Mouse (Mus musculus) cerebellum, adult 11-12 months (tissue): ENCODE results near the gene Adm2.

Experiments
- DNase-seq: peaks from one replicate; pipeline ENCODE4 v3.0.0; 2022

The Adm2 gene

GRCm38 (mm10) chr15:89358784-89359183, 36.3 kb downstream of the Adm2 start:
- no peak for DNase-seq

- peak; percentile 27 for DNase-seq
Measured at GRCm38 (mm10) chr15:89363051-89363450, 40.5 kb downstream of the Adm2 start.

- peak; percentile 94 for DNase-seq
Measured at GRCm38 (mm10) chr15:89365141-89365551, 42.6 kb downstream of the Adm2 start.

- no peak for DNase-seq
Measured at GRCm38 (mm10) chr15:89372068-89372467, 49.5 kb downstream of the Adm2 start.

GRCm38 (mm10) chr15:89372536-89372935, 50.0 kb downstream of the Adm2 start:
- no peak for DNase-seq

- peak; percentile 85 for DNase-seq
Measured at GRCm38 (mm10) chr15:89373027-89373761, 50.7 kb downstream of the Adm2 start.

- DNase-seq = peak; percentile 90
Measured at GRCm38 (mm10) chr15:89373762-89374248, 51.3 kb downstream of the Adm2 start, which contains the start of gene Sco2. Gene Sco2, minus strand, starts transcription at chr15:89373846.
